Mouse (Mus musculus) left cerebral cortex, adult 18-20 months (tissue): ENCODE measurements at regions not wholly inside any gene's neighbourhood (a gene's known extent, or its start where the extent isn't known, plus 50 kb on each side); places are given as distances from the start of the nearest gene placed in this dataset.

Experiments
- DNase-seq, 2 experiments: peaks; one replicate each; pipeline ENCODE4 v3.0.0; 2021 to 2022; ENCODE audit warnings: low spot score in 2 of 2, mixed read lengths in 1 of 2

DNA sequence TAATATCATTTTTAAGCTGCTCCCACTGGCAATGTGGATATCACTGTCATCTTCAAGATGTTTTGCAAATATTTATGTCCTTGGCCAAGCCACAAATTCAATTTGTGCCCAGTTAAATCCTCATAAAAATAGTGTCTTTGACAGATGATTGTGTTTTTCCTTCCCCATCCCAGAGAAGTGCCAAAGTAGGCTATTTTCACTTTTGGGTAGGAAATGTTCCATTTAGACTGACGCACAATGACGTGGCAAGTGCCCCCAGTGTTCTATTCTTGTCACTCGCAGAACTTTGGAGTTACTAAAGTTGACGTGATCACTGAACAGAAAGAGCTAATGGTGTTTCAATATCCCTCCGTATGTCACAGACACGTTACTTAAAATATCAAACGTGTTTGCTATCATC lies 710.5 kb upstream of the Sox9 start:
- peak; percentile 39 to 46 for DNase-seq

GRCm38 (mm10) chr11:112081386-112081785 lies 700.6 kb upstream of the Sox9 start:
- no peak for DNase-seq

DNA sequence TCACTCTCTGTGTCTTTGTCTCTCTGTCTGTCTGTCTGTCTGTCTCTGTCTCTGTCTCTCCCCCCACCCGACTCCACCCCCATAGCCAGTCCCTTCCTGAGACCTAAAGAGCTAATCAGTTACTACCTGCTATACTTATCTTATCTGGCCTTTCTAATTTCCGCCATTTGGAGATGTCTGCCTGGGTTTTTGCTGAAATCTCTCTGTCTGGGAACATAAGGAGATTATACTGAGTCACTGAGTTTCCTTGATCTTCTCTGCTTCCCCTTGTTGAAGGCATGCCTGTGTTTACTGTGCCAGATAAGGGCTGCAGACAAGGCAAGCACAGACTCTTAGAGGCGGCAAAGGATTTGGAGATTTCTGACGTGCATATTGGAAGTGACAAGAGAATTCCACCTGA lies 699.0 kb upstream of the Sox9 start:
- DNase-seq = no peak

- no peak for DNase-seq
Observed at GRCm38 (mm10) chr11:112092168-112092567, 689.9 kb upstream of the Sox9 start.

- DNase-seq = no peak
Observed at GRCm38 (mm10) chr11:112095009-112095408, 687.0 kb upstream of the Sox9 start.

DNA sequence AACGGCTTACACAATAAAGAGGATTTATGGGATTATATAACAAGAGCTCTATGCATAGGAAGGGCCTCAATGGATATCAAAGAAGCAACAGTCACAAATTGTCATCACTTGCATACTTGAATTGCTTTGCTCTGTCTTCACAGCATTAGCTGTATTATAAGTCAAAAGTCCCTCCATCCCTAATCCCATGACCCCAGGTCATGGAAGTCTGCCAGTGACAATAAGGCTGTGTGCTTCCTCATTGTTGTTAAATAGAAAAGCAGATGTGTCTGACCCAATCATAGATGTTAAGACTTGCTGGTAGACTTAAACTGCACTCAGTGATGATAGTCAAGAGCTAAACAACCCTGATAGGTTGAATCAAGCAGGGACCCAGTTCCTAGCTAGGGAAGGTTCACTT lies 683.9 kb upstream of the Sox9 start:
- no peak for DNase-seq

GRCm38 (mm10) chr11:112103252-112103651 lies 678.8 kb upstream of the Sox9 start:
- no peak for DNase-seq

GRCm38 (mm10) chr11:112106891-112107290 lies 675.1 kb upstream of the Sox9 start:
- DNase-seq = peak; percentile 2 to 15

DNA sequence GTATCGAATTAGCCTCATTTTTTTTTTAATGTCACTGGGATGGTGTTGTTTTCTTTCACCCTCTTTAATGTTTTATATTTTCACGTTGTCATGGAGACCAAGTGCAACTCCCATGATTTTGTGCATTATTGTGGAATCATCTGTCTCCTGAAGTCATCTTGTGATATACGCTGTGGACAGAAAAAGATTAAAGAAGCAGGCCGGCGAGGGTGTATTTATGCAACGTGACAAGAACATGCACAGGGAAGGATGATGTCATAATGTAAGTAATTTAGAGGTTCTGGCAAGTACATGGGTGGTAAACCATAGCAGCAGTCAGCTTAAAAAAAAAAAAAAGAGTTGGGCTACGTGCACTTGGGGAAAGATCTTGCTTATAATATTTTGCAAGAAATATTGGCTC lies 674.7 kb upstream of the Sox9 start:
- DNase-seq = peak; percentile 16 to 35

- peak in 1 of 2 experiments; percentile 5 for DNase-seq
Observed at GRCm38 (mm10) chr11:112121026-112121425, 661.0 kb upstream of the Sox9 start.

DNA sequence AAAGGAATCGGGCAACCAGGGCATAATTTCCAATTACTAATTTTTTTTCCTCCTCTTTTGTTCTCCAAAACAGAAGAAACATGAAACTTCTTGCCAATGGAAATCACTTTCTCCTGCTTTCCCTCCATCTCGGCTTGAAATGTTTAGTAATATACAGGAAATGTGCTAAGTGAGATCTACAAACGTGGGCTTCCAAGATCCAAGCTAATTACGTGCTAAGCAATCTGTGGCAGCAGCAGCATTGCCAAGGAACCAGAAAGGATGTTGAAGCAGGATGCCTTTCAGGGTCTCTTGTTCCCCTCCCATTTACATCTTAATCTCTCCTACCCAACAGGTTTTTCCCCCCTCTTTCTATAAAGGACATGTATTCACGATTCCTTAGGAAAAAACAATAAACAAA lies 660.2 kb upstream of the Sox9 start:
- peak in 1 of 2 experiments; percentile 6 for DNase-seq

DNA sequence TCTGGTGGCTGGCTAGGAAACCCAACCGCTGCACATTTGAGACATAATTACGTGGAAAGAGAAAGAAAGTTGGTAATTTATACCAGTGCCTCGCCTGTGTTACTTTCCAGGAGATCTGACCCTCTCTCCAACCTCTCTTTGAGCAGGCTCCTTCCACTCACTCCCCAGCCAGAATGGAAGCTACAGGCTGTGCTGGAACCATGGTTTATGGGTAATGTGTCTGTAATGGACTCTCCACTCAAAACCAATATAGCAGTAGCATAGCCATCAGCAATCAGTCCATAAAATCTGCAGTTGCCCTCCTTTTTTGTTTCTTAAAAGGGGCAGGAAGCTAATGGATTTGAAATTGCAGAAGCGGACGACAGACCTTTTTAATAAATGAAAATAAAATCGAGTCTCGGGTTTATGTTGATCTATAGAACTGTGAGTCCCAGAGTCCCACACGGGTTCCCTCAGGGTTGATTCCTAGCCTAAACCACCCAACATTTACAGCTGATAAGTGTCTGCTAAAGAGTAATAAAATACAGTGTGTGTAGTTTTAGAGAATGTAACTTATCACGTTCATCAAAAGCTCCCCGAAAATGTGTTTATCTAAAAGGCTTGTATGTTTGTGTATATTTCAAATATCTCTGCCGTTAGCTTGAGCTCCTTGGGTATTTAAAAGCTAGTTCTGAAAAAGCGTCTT lies 656.6 kb upstream of the Sox9 start:
- DNase-seq = no peak

GRCm38 (mm10) chr11:112130090-112130489 lies 651.9 kb upstream of the Sox9 start:
- DNase-seq = no peak

- DNase-seq = no peak
Observed at GRCm38 (mm10) chr11:112137401-112138020, 644.5 kb upstream of the Sox9 start.

DNA sequence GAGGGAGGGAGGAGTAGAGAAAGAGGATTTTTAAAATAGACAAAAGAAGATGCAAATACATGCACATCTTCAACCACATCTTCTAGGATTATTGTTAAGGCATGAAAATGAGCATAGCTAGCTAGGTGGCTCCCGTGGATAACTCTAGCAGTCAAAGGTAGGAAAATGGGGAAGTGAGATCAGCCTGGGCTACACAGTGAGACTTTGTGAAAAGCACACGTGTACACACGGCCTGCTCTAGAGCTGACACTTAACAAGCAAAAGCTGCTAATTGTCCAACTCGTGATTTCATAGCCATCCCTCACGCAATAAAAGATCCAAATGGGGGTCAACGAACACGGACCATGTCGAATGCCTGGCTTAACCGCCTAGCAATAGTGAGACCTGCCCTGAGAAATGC lies 642.0 kb upstream of the Sox9 start:
- no peak for DNase-seq

DNA sequence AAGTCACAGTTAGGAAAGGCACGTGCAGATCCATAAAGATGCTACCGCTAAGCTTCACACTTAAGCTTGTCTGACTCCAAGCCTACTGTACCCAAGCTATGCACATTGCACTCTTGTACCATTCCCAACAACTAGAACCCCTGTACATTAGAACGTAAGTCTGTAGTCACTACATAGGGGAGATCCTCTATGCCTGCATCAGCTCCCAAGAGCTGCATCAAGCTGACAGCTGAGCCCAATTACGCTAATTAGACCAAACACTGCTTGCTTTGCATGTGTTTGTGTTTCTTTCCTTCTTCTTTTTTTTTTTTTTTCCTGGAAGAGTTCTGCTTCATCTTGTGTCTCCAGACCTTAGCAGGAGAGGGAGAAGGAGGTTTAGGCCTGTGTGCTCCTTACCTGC lies 641.5 kb upstream of the Sox9 start:
- no peak for DNase-seq

DNA sequence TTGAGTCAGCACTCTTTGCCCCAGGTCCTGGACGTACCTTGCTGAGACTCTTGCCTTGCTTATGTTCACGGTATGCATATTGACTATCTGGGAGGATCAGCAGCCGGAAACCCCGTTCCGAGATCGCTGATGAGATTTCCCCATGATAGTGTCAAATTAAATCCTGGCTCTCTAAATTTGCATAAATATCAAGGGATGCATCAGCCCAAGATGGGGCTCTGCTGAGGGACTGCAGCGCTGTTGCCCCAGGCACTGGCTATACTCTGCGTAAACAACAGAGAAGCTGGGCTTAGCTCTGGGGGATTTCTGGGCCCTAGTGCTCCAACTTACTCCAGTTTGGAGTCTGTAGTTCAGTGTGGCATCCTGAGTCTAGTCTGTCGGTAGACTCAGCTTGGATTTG lies 641.1 kb upstream of the Sox9 start:
- DNase-seq = no peak

GRCm38 (mm10) chr11:112152051-112152450 lies 630.0 kb upstream of the Sox9 start:
- DNase-seq = no peak

GRCm38 (mm10) chr11:112153198-112153597 lies 628.8 kb upstream of the Sox9 start:
- no peak for DNase-seq

DNA sequence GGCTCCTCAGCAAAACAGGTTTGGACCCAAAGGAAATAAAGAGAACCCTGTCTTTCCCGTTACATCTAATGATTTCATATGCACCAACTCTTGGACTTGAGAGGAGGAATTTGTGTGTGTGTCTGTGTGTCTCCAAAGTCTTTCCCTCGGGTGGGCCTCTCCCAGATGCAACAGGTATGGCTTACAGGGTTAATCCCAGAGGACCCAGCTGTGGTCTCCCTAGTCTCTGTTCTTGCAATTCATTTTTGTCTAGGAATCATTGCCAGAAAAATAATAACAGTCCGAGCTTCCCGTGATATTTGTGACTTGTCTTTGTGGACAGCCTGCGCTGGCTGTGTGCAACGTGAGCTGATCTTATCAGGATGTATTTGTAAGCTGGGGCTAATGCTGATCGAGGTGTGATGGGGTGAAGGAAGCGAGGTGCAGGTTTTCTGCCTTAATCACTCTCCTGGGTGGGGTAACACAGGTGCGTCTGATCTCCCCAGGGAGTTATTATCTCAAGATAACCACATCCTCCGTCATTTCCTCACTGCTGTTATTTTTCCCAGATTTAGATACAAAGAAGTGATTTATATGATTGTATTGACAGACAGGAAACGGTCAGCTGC lies 627.2 kb upstream of the Sox9 start:
- no peak for DNase-seq

DNA sequence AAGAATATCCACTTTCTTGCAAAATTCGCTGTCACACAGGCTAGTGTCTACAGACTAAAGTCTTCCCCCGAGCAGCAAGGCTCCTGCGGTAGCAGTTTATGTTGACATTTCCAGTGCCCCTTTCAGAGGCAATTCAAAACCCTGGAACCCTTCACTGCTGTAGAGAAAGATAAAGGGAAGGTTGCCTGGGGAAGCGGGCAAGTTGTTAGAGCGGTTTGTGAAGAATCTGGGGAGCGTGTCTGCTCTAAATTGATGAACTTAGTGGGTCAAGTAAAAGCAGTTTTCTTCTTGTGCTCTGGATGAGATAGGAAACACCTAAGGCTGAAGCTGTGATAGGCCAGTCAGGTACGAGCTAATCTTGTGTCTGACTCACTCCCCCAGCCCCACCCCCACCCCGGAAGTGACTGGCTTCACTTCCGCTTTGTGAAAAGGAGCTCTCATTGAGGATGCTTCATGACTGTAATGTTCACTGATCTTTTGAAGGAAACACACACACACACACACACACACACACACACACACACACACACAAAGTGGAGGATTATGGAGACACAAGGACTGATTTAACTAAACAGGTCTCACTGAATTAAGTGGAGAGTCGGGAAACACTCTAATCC lies 626.6 kb upstream of the Sox9 start:
- DNase-seq = no peak

DNA sequence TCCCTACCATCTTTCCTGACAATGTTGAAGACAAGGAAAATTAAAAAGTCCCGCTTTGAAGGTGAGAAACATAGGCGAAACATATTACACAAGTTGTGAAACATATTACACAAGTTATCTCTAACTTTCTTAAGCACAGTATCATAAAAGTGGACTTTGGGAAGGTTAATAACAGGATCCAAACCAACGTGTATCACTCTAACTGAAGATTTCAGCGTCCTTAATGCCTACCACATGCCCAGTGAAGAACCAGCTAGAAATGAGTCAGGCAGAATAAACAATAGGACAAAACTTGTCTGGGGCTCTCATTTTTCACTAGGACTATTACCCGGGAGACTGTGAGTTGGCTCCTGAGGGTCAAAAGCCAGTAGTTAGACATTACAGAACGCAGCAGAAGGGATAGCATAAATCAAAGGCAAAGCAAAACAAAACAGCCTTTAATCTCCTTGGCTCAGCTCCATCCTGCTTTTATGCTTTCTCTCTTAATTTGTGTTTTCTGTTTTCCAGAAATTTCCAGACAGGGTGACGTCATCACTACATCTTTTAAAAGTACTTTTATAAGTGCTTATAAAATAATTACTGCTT lies 618.3 kb upstream of the Sox9 start:
- DNase-seq = no peak
